Mouse (Mus musculus): ENCODE data around the gene Mccc1. TPM values are rescaled to one million over a fixed set of nuclear protein-coding genes. Genes with fewer than 3 reads are reported as not detected.

The Mccc1 gene
- polyA plus RNA-seq, 1 experiment = 20.5 TPM

- 0 out of 2 replicates have a peak, but pooled peaks cover 4% of the 10 kb centered on the region for H3K4me1 ChIP-seq (replicated peaks; ENCODE audit: control insufficient read depth, insufficient read depth, low read length)
- no peaks in the 10 kb centered on the region for H3K36me3 ChIP-seq (ENCODE audit: control insufficient read depth, insufficient read depth, low read length)
- no peak for DNase-seq
- WGBS = 98% methylated on average over 6 of the region's 6 CpGs
- no peak within 1 kb of the TSS for H3K4me3 ChIP-seq (ENCODE audit: control insufficient read depth, insufficient read depth, low read length)
- TF ChIP-seq CTCF (IDR thresholded peaks at IDR 0.05; ENCODE audit: borderline replicate concordance, control insufficient read depth, extremely low read depth, insufficient read depth, low read length, poor library complexity) = no peak
- no peak for TF ChIP-seq POLR2A (IDR thresholded peaks at IDR 0.05; ENCODE audit: control insufficient read depth, extremely low read depth, insufficient read depth, low read length, poor library complexity)
- no peaks in the 10 kb centered on the region for H3K27me3 ChIP-seq (ENCODE audit: control insufficient read depth, insufficient read depth, low read length)
- no peak within 1 kb of the TSS for H3K27ac ChIP-seq (ENCODE audit: control insufficient read depth, insufficient read depth, low read length)
These were observed 63.1 kb downstream of the Mccc1 start, which contains the start of gene Dcun1d1 for GRCm38 (mm10) chr3:35937345-35937744. TSS of gene Dcun1d1 (minus strand) at chr3:35937445.

- TF ChIP-seq CTCF (IDR thresholded peaks at IDR 0.05; ENCODE audit: borderline replicate concordance, control insufficient read depth, extremely low read depth, insufficient read depth, low read length, poor library complexity) (no peak), POLR2A (IDR thresholded peaks at IDR 0.05; ENCODE audit: control insufficient read depth, extremely low read depth, insufficient read depth, low read length, poor library complexity) (no peak)
- H3K27me3 ChIP-seq (ENCODE audit: control insufficient read depth, insufficient read depth, low read length) = no peaks in the 10 kb centered on the region
- no peaks in the 10 kb centered on the region for H3K36me3 ChIP-seq (ENCODE audit: control insufficient read depth, insufficient read depth, low read length)
- WGBS = under 1% methylated on average over 14 of the region's 14 CpGs
- DNase-seq = peak; percentile 50
- H3K4me1 ChIP-seq (replicated peaks; ENCODE audit: control insufficient read depth, insufficient read depth, low read length) = peaks cover 4% of the 10 kb centered on the region
- H3K4me3 ChIP-seq (ENCODE audit: control insufficient read depth, insufficient read depth, low read length) = peak overlapping the region; percentile 78
- 0 out of 2 replicates have a peak overlapping the region, but pooled peaks have one; percentile 29 for H3K27ac ChIP-seq (ENCODE audit: control insufficient read depth, insufficient read depth, low read length)
These were observed 67.1 kb downstream of the Mccc1 start for GRCm38 (mm10) chr3:35933405-35933777.

DNA sequence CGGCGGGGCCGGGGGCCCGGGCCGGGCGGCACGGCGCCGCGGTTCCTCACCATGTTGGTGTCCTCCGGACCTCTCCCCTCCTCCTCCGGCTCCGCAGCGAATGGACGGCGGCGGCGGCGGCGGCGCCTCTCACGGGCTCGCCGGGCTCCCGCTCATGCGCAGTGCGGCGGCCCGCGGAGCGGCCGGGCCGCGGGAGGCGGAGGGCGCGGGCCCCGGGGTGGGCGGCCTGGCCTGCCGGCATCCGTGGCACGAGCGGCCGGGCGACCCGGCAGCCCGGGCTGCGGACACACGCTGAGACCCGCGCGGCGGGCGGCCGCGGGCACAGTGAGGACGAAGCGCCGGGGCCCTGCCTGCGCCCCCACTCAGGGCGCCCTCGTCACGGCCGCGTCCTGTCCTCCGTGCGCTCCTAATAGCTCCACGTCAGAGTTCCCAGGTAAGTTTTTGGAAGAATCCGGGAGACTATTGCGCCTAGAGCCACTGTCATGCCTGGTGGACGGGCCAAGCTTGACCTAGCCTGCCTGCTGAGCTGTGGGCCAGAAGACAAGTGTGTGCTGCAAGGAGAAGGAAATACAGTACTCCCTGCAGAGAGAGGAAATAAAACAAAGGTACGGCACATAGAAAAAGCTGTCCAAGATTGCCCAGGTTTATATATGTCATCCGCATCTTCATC lies 67.6 kb downstream of the Mccc1 start:
- TF ChIP-seq CTCF (IDR thresholded peaks at IDR 0.05; ENCODE audit: borderline replicate concordance, control insufficient read depth, extremely low read depth, insufficient read depth, low read length, poor library complexity) (no peak), POLR2A (IDR thresholded peaks at IDR 0.05; ENCODE audit: control insufficient read depth, extremely low read depth, insufficient read depth, low read length, poor library complexity) (0 out of 2 replicates have a peak, but pooled peaks have one; percentile 45)
- Histone ChIP-seq H3K36me3 (ENCODE audit: control insufficient read depth, insufficient read depth, low read length) (no peaks in the 10 kb centered on the region), H3K4me3 (ENCODE audit: control insufficient read depth, insufficient read depth, low read length) (peak overlapping the region; percentile 78), H3K4me1 (replicated peaks; ENCODE audit: control insufficient read depth, insufficient read depth, low read length) (peaks cover 4% of the 10 kb centered on the region), H3K27me3 (ENCODE audit: control insufficient read depth, insufficient read depth, low read length) (no peaks in the 10 kb centered on the region), H3K27ac (ENCODE audit: control insufficient read depth, insufficient read depth, low read length) (peak overlapping the region; percentile 29; the same call in 1 of the 2 replicates)
- under 1% methylated on average over 73 of the region's 73 CpGs for WGBS
- peak; percentile 80 for DNase-seq

DNA sequence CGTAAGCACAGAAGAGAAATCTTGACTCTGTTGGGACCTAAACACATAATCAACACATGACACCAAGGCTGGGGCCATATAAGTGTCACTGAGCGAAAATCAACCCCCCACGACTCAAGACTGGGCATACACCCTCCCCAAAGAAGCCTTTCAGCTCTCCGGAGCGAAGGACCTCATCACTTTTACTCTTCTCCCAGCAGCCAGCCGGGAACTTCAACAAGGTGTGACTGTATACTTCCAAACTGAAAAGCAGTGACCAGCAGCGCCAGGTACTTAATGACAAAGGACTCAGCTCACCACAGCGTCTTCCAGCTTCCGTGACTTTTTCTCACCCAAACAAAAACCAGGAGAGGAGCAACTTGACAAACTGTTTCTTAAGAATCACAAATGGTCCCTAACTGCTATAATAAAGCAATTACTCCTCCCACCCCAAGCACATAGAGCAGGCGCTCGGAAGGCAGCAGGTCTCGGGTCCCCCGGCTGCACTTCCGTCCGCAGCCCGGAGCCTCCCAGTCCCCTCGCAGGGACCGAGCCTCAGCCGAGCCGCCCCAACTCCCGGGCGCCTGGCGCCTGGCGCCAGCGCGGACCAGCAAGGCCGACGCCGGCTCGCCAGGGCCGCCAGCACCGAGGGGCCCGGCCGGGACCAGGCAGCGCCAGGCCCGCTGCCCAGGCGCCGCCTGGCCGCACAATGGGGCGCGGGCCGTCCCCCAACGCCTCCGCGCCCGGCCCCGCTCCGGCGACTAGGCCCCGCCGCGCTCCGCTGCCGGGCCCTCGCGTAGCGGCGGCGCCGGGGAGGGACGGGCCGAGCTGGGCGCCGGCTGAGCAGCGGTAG lies 68.4 kb downstream of the Mccc1 start:
- peak; percentile 63 for DNase-seq
- no peaks in the 10 kb centered on the region for H3K36me3 ChIP-seq (ENCODE audit: control insufficient read depth, insufficient read depth, low read length)
- H3K27me3 ChIP-seq (ENCODE audit: control insufficient read depth, insufficient read depth, low read length) = no peaks in the 10 kb centered on the region
- peaks cover 4% of the 10 kb centered on the region for H3K4me1 ChIP-seq (replicated peaks; ENCODE audit: control insufficient read depth, insufficient read depth, low read length)
- H3K4me3 ChIP-seq (ENCODE audit: control insufficient read depth, insufficient read depth, low read length) = peak overlapping the region; percentile 91
- WGBS = under 1% methylated on average over 65 of the region's 65 CpGs
- H3K27ac ChIP-seq (ENCODE audit: control insufficient read depth, insufficient read depth, low read length) = peak overlapping the region; percentile 68
- TF ChIP-seq CTCF (IDR thresholded peaks at IDR 0.05; ENCODE audit: borderline replicate concordance, control insufficient read depth, extremely low read depth, insufficient read depth, low read length, poor library complexity) = no peak
- no peak for TF ChIP-seq POLR2A (IDR thresholded peaks at IDR 0.05; ENCODE audit: control insufficient read depth, extremely low read depth, insufficient read depth, low read length, poor library complexity)

DNA sequence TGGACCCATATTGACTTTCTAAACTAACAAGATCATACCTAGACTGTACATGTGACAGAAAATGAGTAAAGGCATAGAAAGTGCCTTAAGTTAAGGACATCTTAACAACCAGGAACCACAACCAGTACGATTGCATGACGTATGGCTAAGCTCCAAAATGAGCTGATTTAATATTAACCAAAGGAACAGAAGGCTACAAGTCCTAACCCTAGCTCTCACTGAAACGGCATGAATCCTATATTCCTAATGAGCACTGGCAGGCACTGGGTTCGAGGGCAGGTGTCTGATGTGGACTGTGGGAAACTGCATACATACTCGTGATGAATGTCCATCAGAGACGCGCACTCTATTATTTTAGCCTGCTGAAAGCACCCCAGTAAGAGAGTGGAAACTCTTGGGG lies 69.1 kb downstream of the Mccc1 start:
- no peak for TF ChIP-seq CTCF (IDR thresholded peaks at IDR 0.05; ENCODE audit: borderline replicate concordance, control insufficient read depth, extremely low read depth, insufficient read depth, low read length, poor library complexity)
- DNase-seq = no peak
- peak overlapping the region; percentile 3; the same call in 1 of the 2 replicates for H3K27ac ChIP-seq (ENCODE audit: control insufficient read depth, insufficient read depth, low read length)
- H3K36me3 ChIP-seq (ENCODE audit: control insufficient read depth, insufficient read depth, low read length) = no peaks in the 10 kb centered on the region
- no peaks in the 10 kb centered on the region for H3K27me3 ChIP-seq (ENCODE audit: control insufficient read depth, insufficient read depth, low read length)
- no peak overlapping the region for H3K4me3 ChIP-seq (ENCODE audit: control insufficient read depth, insufficient read depth, low read length)
- H3K4me1 ChIP-seq (replicated peaks; ENCODE audit: control insufficient read depth, insufficient read depth, low read length) = peaks cover 4% of the 10 kb centered on the region
- WGBS = 5% methylated on average over 7 of the region's 7 CpGs

DNA sequence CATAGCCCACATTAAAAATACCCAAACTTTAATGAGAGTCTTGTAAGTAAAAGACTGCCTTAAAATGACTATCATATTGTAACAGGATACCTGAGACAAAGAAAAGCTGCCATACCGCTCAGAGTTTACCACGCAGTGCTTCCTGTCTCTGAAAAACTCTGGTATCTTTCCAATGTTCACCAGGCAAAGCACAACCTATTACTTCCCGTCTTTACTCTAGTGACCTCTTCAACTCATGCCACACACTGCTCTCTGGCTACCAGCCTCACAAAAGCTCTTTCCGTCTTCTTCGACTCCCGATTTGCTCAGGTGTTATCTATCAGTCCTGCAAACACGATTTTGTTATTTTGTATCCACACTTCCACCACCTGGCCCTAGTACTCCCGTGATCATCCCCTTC lies 70.6 kb downstream of the Mccc1 start:
- no peaks in the 10 kb centered on the region for H3K27me3 ChIP-seq (ENCODE audit: control insufficient read depth, insufficient read depth, low read length)
- no peak overlapping the region for H3K4me3 ChIP-seq (ENCODE audit: control insufficient read depth, insufficient read depth, low read length)
- peaks cover 4% of the 10 kb centered on the region for H3K4me1 ChIP-seq (replicated peaks; ENCODE audit: control insufficient read depth, insufficient read depth, low read length)
- no peak overlapping the region; the same call in 1 of the 2 replicates for H3K27ac ChIP-seq (ENCODE audit: control insufficient read depth, insufficient read depth, low read length)
- 3% methylated on average over 8 of the region's 8 CpGs for WGBS
- TF ChIP-seq CTCF (IDR thresholded peaks at IDR 0.05; ENCODE audit: borderline replicate concordance, control insufficient read depth, extremely low read depth, insufficient read depth, low read length, poor library complexity) = no peak
- TF ChIP-seq POLR2A (IDR thresholded peaks at IDR 0.05; ENCODE audit: control insufficient read depth, extremely low read depth, insufficient read depth, low read length, poor library complexity) = no peak
- H3K36me3 ChIP-seq (ENCODE audit: control insufficient read depth, insufficient read depth, low read length) = no peaks in the 10 kb centered on the region
- DNase-seq = peak; percentile 13

All from thymus, adult 2 months (tissue).